Mouse (Mus musculus) naive thymus-derived CD4-positive, alpha-beta T cell, adult 5 months (primary cell): ENCODE measurements around the gene Zfp354b. TPM values are rescaled to one million over a fixed set of nuclear protein-coding genes. Genes with fewer than 3 reads are reported as not detected.

Experiments used
- polyA plus RNA-seq: library from polyadenylated mRNA; unstranded; fragments of 100-300 nt; shearing (Covaris generic); gene quantifications from one replicate; pipeline ENCODE4 v1.2.1, GENCODE M21; 2017

Zfp354b gene
- polyA plus RNA-seq, result not detected

DNA sequence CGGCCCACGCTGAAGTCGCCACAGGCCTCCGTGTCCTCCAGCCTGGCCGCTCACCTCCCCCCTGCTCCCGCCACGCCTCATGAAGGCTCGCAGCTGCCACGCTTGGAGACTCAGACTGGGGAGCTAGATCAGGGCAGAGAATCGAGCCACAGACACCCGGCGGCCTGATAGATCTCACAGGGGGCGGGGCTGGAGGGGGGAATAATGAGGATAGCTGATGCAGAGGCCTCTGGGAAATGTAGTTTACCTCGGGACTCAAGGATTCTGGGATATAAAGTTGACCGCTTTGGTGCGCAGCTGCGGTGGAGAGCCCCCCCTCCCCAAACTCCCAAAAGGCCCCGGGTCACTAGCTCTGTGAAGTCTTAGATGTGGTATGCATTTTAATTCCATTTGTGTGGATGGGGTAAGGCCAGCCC is at the start of gene Zfp354b:
Gene Zfp354b, minus strand, starts transcription at position 183 of the 416 bp plus-strand sequence.

GRCm38 (mm10) chr11:50966230-50966629 is 34.8 kb upstream of the Zfp354b start, which contains the start of gene Olfr1378:
Olfr1378 (plus strand) TSS chr11:50966530.

GRCm38 (mm10) chr11:50953665-50954064 is 22.2 kb upstream of the Zfp354b start, which contains the start of gene Prop1:
Prop1 (minus strand) TSS chr11:50953765.

GRCm38 (mm10) chr11:50943506-50943905 is 12.1 kb upstream of the Zfp354b start, which contains the start of gene 4933414I15Rik:
4933414I15Rik (minus strand) TSS chr11:50943765.

DNA sequence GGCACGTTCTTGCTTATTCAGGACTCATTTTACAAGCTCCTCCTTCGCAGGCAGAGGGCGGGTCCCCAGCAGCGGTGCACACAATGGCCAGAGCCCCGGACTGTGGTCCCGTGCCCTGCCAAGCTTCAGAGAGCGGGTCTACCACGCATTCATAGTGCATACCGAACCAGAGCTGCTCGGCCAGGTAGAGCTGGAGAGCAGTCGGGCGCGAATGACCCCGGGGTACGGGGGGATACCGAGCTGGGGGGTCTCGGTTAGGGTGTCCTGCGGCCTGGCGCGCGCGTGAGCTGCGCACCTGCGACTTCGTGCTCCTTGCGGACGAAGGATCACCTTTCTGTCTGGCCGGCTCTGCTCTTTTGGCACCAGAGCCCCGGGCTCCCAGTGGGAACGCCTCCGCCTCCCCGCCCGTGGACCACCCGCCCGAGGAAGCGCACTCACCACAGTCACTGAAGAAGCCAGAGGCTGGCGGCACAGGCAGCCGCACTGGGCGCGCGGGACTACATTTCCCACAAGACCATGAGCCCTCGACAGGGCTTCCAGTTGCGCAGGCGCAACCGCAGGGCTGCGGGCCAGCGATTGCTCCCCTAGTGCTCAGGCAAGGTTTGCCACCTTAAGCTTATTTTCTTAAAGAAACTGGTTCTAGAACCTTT is 15.6 kb downstream of the Zfp354b start, which contains the start of gene Zfp2:
Gene Zfp2, minus strand, starts transcription at position 495 of the 650 bp plus-strand sequence.

GRCm38 (mm10) chr11:50887390-50888128 is 43.9 kb downstream of the Zfp354b start, which contains the start of gene Zfp454:
Zfp454 (minus strand) TSS chr11:50887651.

Other genes with a start within 250 kb of the Zfp354b start
- 6.9 TPM for gene Zfp354c, start 103.9 kb downstream of the Zfp354b start, polyA plus RNA-seq
- 0.15 TPM for gene Zfp879, start 90.1 kb downstream of the Zfp354b start, polyA plus RNA-seq
- 0.68 TPM for gene Grm6, start 80.9 kb downstream of the Zfp354b start, polyA plus RNA-seq
- gene Zfp454, start 44.0 kb downstream of the Zfp354b start, polyA plus RNA-seq, result not detected
- gene Zfp2, start 15.5 kb downstream of the Zfp354b start, polyA plus RNA-seq, result 1.1 TPM
- not detected for gene 4933414I15Rik, start 12.1 kb upstream of the Zfp354b start, polyA plus RNA-seq
- not detected for gene Prop1, start 22.1 kb upstream of the Zfp354b start, polyA plus RNA-seq
- not detected for gene Olfr1378, start 34.9 kb upstream of the Zfp354b start, polyA plus RNA-seq
- not detected for gene Olfr1377, start 50.3 kb upstream of the Zfp354b start, polyA plus RNA-seq
- gene Olfr51, start 72.0 kb upstream of the Zfp354b start, polyA plus RNA-seq, result not detected
- gene Olfr54, start 82.6 kb upstream of the Zfp354b start, polyA plus RNA-seq, result not detected
- not detected for gene Olfr1375, start 116.5 kb upstream of the Zfp354b start, polyA plus RNA-seq
- gene Zfp354a, start 127.6 kb upstream of the Zfp354b start, polyA plus RNA-seq, result not detected